Mouse (Mus musculus) hindbrain, embryonic 16.5 days (tissue): Measurements from ENCODE around the gene Mknk1. TPM values are rescaled to one million over a fixed set of nuclear protein-coding genes. Genes with fewer than 3 reads are reported as not detected.

Source experiments
- ATAC-seq: fragments of 200-750 bp; cut with Nextera tagmentation; 2 replicates; pipeline ENCODE4 v1.8.0; 2017; ENCODE audit warnings: moderate TSS enrichment, moderate library complexity
- H3K27ac ChIP-seq: fragments of 300-500 bp; sonication (generic); 2 replicates; pipeline ENCODE4 v1.5.1; 2014; ENCODE audit warnings: low read depth, mild to moderate bottlenecking, control low read depth, low read length, moderate library complexity
- H3K27me3 ChIP-seq: fragments of 300-500 bp; sonication (generic); replicated peaks from 2 replicates; pipeline ENCODE4 v1.6.1; 2014; ENCODE audit warnings: low read length; ENCODE audit not compliant: control insufficient read depth, insufficient read depth
- H3K36me3 ChIP-seq: fragments of 300-500 bp; sonication (generic); 2 replicates; pipeline ENCODE4 v1.6.1; 2014; ENCODE audit warnings: mild to moderate bottlenecking, low read length, moderate library complexity, mixed read lengths; ENCODE audit not compliant: control insufficient read depth, insufficient read depth
- H3K4me1 ChIP-seq: fragments of 300-500 bp; sonication (generic); 2 replicates; pipeline ENCODE4 v1.6.1; 2014; ENCODE audit warnings: low read depth, low read length; ENCODE audit not compliant: control insufficient read depth, insufficient read depth
- H3K4me2 ChIP-seq: fragments of 300-500 bp; sonication (generic); 2 replicates; pipeline ENCODE4 v1.6.1; 2014; ENCODE audit warnings: mild to moderate bottlenecking, low read length, control low read depth, moderate library complexity
- H3K4me3 ChIP-seq: fragments of 300-500 bp; sonication (generic); 2 replicates; pipeline ENCODE4 v1.5.1; 2014; ENCODE audit warnings: mild to moderate bottlenecking, low read length, control low read depth, moderate library complexity
- H3K9ac ChIP-seq: fragments of 300-500 bp; sonication (generic); 2 replicates; pipeline ENCODE4 v1.6.1; 2014; ENCODE audit warnings: low read depth, mild to moderate bottlenecking, control low read depth, low read length, moderate library complexity
- H3K9me3 ChIP-seq: fragments of 300-500 bp; sonication (generic); 2 replicates; pipeline ENCODE4 v1.6.1; 2014; ENCODE audit warnings: mild to moderate bottlenecking, low read length, moderate library complexity; ENCODE audit not compliant: control insufficient read depth
- WGBS: fragments of 180-500 bp; shearing (Covaris S2); extraction: QIAGEN DNeasy Blood & Tissue Kit; methylation state at CpG from one replicate; pipeline ENCODE4 v1.1.7; 2014; 5-methylcytosine and 5-hydroxymethylcytosine counted together
- polyA plus RNA-seq: library from polyadenylated mRNA; unstranded; fragments of >200 nt; fragmentation: Nextera tagmentation; extraction: Ambion mirVana; gene quantifications from 2 replicates; pipeline ENCODE4 v1.2.1, GENCODE M21; 2015

Gene Mknk1
- polyA plus RNA-seq, 1 experiment from 2014 or later, result 22.3 TPM

DNA sequence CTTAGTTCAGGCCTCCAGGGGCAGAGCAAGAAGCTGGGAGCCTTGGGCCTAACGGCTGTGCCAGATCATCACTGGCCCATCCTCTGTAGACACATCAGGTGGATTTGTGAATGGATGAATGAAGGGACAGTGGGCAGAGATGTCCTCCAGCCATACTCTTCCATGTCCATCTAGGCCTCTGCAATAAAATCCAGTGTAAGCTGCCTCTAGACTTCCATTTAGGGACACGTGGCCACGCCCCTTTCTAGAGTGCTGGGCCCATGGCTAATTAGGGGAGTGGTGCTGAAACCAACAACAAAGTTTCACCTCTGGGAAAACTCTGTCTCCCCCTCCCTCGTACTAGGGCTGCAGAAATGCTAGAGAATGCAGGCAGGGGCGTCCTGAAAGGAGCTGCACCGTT lies 51.1 kb downstream of the Mknk1 start:
- H3K27me3 ChIP-seq, result peaks cover 13% of the 10 kb centered on the region; the same call in 1 of the 2 replicates
- H3K4me3 ChIP-seq, result peak overlapping the region; percentile 37
- WGBS, result 14% methylated on average over 6 of the region's 6 CpGs
- ATAC-seq, result no peak
- H3K4me2 ChIP-seq, result peak overlapping the region; percentile 60
- no peaks in the 10 kb centered on the region for H3K9me3 ChIP-seq
- peak overlapping the region; percentile 24; the same call in 1 of the 2 replicates for H3K9ac ChIP-seq
- no peak overlapping the region for H3K27ac ChIP-seq
- H3K36me3 ChIP-seq, result no peaks in the 10 kb centered on the region
- H3K4me1 ChIP-seq, result peaks cover 11% of the 10 kb centered on the region; the same call in 1 of the 2 replicates

DNA sequence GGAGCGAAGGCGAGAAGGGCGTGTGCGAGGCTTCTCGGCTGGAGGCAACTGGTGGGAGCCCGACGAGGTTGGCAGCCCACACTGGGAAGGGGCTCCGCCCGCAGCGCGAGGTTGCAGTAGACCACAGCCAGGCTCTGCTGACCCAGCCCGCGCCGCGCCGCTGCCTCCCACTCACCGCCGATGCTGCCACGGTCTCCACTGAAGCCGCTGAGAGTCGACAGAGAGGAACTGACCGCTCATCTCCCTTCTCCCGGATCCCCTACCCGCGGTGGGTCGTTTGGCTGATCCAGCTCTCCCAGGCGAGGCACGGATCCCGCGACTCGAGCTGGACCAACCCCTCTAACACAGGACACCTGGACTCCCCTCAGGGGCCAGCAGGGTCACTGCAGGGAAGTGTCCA lies 51.6 kb downstream of the Mknk1 start, which contains the start of gene 6430628N08Rik:
Gene 6430628N08Rik, plus strand, starts transcription at position 113 of the 400 bp plus-strand sequence.
- 2% methylated on average over 30 of the region's 31 CpGs for WGBS

DNA sequence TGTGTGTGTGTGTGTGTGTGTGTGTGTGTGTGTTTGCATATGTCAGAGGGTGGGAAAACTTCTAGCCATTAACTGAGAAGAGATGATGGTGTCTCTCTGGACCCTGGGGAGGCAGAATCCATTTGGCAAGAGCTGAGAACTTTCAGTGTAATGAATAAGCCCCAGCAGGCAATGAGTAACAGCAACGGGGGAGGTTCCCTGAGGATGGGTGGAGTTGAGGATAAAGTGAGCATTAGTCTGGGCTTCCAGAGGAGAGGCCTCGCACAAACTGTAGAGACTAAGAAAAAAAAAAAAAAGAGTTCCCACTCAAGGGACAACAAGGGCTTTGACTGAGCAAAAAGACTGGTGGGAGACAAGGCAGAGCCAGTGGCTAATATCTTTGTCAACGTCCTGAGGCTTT lies 55.3 kb downstream of the Mknk1 start:
- H3K27me3 ChIP-seq, result peaks cover 37% of the 10 kb centered on the region

More for the DNA sequence above, 51.6 kb downstream of the Mknk1 start, which contains the start of gene 6430628N08Rik:
- H3K36me3 ChIP-seq, result no peaks in the 10 kb centered on the region
- H3K27ac ChIP-seq, result no peak within 1 kb of the TSS
- peaks cover 11% of the 10 kb centered on the region; the same call in 1 of the 2 replicates for H3K4me1 ChIP-seq
- no peaks in the 10 kb centered on the region for H3K9me3 ChIP-seq
- peaks cover 13% of the 10 kb centered on the region; the same call in 1 of the 2 replicates for H3K27me3 ChIP-seq
- H3K4me3 ChIP-seq, result peak within 1 kb of the TSS; percentile 37
- peak within 1 kb of the TSS; percentile 24; the same call in 1 of the 2 replicates for H3K9ac ChIP-seq
- ATAC-seq, result no peak
- H3K4me2 ChIP-seq, result peak within 1 kb of the TSS; percentile 60

DNA sequence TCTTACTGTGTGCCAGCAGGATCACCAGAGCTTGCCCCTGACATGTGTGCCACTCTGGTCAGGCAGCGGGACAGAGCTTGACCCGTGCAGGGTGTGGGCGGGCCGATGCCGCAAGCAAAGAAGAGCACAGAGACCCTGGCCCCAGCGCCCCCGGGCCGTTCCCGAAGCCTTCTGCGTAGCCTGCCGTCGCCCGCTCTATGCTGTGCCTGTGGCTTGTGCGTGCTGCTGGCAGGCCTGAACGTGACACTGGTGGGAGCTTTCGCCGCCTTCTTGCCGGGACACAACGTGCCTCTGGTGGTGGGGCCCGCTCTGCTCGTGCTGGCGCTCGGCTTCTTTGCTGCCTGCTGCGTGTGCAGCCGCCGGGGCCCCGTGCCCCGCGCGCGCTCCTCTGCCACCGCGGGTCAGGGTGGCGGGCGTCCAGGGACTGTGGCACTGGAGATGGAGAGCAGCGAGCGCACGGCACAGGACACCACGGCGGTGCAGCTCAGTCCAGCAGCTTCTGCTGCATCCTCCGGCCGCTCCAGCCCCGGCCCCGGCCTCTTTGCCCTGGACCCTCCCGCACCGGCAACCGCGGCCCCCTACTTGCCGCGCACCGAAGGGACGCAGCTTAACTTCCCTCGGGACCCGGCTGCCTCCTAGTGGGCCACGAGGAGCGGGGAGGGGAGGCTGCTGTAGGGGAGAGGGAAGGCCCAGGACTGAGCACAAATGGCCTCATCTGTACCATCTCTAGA lies 59.1 kb downstream of the Mknk1 start:
- H3K9me3 ChIP-seq, result no peaks in the 10 kb centered on the region
- peak overlapping the region; percentile 95 for H3K4me2 ChIP-seq
- peak overlapping the region; percentile 46 for H3K4me3 ChIP-seq
- H3K27ac ChIP-seq, result no peak overlapping the region
- H3K4me1 ChIP-seq, result peaks cover 8% of the 10 kb centered on the region
- peak overlapping the region; percentile 61 for H3K9ac ChIP-seq
- WGBS, result under 1% methylated on average over 48 of the region's 56 CpGs
- peaks cover 43% of the 10 kb centered on the region for H3K27me3 ChIP-seq
- ATAC-seq, result peak; percentile 63
- H3K36me3 ChIP-seq, result no peaks in the 10 kb centered on the region

More for the DNA sequence above, 55.3 kb downstream of the Mknk1 start:
- 15% methylated on average over 3 of the region's 3 CpGs for WGBS
- no peaks in the 10 kb centered on the region for H3K36me3 ChIP-seq
- H3K9ac ChIP-seq, result no peak overlapping the region
- no peak overlapping the region for H3K4me2 ChIP-seq
- no peak for ATAC-seq
- no peaks in the 10 kb centered on the region for H3K9me3 ChIP-seq
- no peak overlapping the region for H3K27ac ChIP-seq
- H3K4me3 ChIP-seq, result no peak overlapping the region
- H3K4me1 ChIP-seq, result peaks cover 12% of the 10 kb centered on the region

DNA sequence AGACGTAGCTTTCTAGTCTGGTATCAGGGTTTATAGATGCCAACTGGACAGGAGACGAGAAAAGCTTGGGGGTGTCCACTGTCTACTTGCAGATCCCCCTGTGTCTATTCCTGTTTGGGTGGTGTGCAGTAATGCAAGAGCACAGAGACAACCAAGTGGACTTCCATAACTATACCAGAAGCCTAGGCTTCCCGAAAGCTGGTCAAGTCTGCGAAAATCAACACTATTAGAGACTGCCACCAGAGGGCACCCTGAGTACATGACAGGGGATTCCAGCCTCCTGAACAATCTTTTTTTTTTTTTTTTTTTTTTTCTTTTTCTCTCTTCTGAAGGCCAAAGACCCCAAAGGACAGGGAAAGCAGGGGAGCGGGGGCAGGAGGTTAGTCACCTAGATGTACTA lies 63.8 kb downstream of the Mknk1 start:
- Histone ChIP-seq H3K9me3 (no peaks in the 10 kb centered on the region), H3K4me1 (peaks cover 13% of the 10 kb centered on the region), H3K27ac (no peak overlapping the region), H3K36me3 (no peaks in the 10 kb centered on the region), H3K9ac (no peak overlapping the region), H3K4me3 (no peak overlapping the region), H3K4me2 (no peak overlapping the region), H3K27me3 (peaks cover 45% of the 10 kb centered on the region)
- ATAC-seq, result peak; percentile 12; the same call in 1 of the 2 replicates
- 22% methylated on average over 5 of the region's 5 CpGs for WGBS

GRCm38 (mm10) chr4:115904375-115904774 lies 65.4 kb downstream of the Mknk1 start:
- Histone ChIP-seq H3K27ac (no peak overlapping the region), H3K27me3 (peaks cover 30% of the 10 kb centered on the region), H3K9ac (no peak overlapping the region), H3K4me2 (no peak overlapping the region), H3K9me3 (no peaks in the 10 kb centered on the region), H3K4me3 (no peak overlapping the region), H3K36me3 (no peaks in the 10 kb centered on the region), H3K4me1 (peaks cover 6% of the 10 kb centered on the region)
- no peak for ATAC-seq
- WGBS, result 6% methylated on average over 12 of the region's 12 CpGs

- H3K9ac ChIP-seq, result no peak overlapping the region
- WGBS, result 6% methylated on average over 5 of the region's 7 CpGs
- H3K9me3 ChIP-seq, result no peaks in the 10 kb centered on the region
- no peak overlapping the region for H3K27ac ChIP-seq
- peaks cover 6% of the 10 kb centered on the region for H3K4me1 ChIP-seq
- H3K36me3 ChIP-seq, result no peaks in the 10 kb centered on the region
- no peak for ATAC-seq
- peaks cover 25% of the 10 kb centered on the region for H3K27me3 ChIP-seq
- no peak overlapping the region for H3K4me2 ChIP-seq
- no peak overlapping the region for H3K4me3 ChIP-seq
Measured at GRCm38 (mm10) chr4:115905701-115906100, 66.7 kb downstream of the Mknk1 start.

GRCm38 (mm10) chr4:115906791-115907190 lies 67.8 kb downstream of the Mknk1 start:
- no peak for ATAC-seq

DNA sequence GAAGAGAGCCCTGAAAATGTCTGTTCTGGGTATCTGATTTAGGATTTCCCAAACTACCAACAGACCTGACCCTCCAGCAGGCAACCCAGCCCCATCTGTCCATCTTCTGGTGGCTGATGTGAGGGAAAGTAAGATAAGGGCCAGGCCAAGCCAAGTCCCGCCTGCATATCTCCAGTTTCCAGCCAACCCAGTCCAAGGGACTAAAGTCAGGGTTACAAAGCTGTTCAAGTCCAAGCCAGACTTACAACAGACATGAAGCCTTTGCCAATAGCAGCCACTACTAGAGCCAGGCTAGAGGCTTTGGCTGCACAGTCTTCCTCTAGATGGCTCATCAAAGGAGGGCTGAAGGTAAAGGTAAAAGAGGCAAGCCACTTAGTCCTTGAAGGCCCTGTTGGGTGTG lies 69.0 kb downstream of the Mknk1 start:
- Histone ChIP-seq H3K36me3 (no peaks in the 10 kb centered on the region), H3K27ac (no peak overlapping the region), H3K4me2 (no peak overlapping the region), H3K9me3 (no peaks in the 10 kb centered on the region), H3K4me1 (peaks cover 6% of the 10 kb centered on the region), H3K9ac (no peak overlapping the region), H3K27me3 (peaks cover 21% of the 10 kb centered on the region), H3K4me3 (no peak overlapping the region)
- WGBS, result 87% methylated on average over 1 of the region's 1 CpGs
- no peak for ATAC-seq

More at GRCm38 (mm10) chr4:115906791-115907190, 67.8 kb downstream of the Mknk1 start:
- Histone ChIP-seq H3K9me3 (no peaks in the 10 kb centered on the region), H3K4me1 (peaks cover 6% of the 10 kb centered on the region), H3K9ac (no peak overlapping the region), H3K27me3 (peaks cover 26% of the 10 kb centered on the region), H3K27ac (no peak overlapping the region), H3K4me2 (no peak overlapping the region), H3K36me3 (no peaks in the 10 kb centered on the region), H3K4me3 (no peak overlapping the region)
- 90% methylated on average over 3 of the region's 3 CpGs for WGBS
